Mouse (Mus musculus) adrenal gland, postnatal 14 days (tissue): ENCODE data around the gene Edc3. TPM values are rescaled to one million over a fixed set of nuclear protein-coding genes. Genes with fewer than 3 reads are reported as not detected.
A peak's percentile ranks its signal among the peaks of the same experiment; 100 is the strongest.

Experiments
- DNase-seq: peaks from one replicate; pipeline ENCODE4 v3.0.0; 2021; ENCODE audit warnings: mixed read lengths
- long read RNA-seq, 2 experiments: library from polyadenylated mRNA; stranded (forward); transcript quantifications; one replicate each; pipeline ENCODE4 v2.0.0; 2021
- total RNA-seq: library from RNA; stranded (reverse); gene quantifications from 2 replicates; pipeline ENCODE4 v1.2.3, GENCODE M21; 2021

Gene Edc3
- 8.9 and 10.6 TPM in 2 replicates for total RNA-seq
- long read RNA-seq, experiment 1, full-length matches to known transcripts, result 19 of 25 reads
- long read RNA-seq, experiment 1, partial matches to known transcripts, result 1 of 25 reads
- long read RNA-seq, experiment 1, other reads (novel, unspliced or antisense), result 5 of 25 reads
- long read RNA-seq, experiment 2, full-length matches to known transcripts, result 12 of 16 reads
- long read RNA-seq, experiment 2, partial matches to known transcripts, result 2 of 16 reads
- long read RNA-seq, experiment 2, other reads (novel, unspliced or antisense), result 2 of 16 reads

DNA sequence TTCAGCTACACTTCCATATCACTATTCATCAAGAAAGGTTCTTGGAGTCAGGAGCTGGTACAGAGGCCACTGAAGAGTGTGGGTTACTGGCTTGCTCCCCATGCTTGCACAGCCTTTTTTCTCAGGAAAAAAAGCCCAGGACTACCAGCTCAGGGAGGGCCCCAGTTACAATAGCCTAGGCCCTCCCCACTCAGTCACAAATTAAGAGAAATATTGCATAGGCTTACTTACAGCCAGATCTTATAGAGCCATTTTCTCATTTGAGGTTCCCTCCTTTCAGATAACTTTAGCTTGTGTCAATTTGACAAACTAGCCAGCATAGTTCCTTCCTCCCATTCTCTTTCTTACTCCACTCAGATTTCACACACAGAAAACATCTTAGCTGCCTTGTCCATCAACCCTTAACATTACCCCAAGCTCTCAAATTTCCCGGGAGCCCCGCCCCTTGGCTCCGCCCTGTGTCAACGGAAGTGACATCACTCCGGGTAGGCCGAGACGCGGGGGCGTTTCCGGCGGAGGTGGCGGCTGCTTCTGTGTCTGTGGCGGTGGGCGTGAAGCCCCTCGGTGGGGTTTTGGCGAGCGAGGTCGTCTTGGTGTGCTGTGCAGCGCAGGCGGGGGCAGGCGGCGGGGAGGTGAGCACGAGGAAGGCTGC, at the start of gene Edc3:
Edc3 (plus strand) TSS at position 473 of the 652 bp plus-strand sequence.
- peak; percentile 97 for DNase-seq

- no peak for DNase-seq
Measured at GRCm38 (mm10) chr9:57658970-57659369, 49.4 kb upstream of the Edc3 start.

GRCm38 (mm10) chr9:57659774-57660173, 48.6 kb upstream of the Edc3 start:
- peak; percentile 86 for DNase-seq

DNA sequence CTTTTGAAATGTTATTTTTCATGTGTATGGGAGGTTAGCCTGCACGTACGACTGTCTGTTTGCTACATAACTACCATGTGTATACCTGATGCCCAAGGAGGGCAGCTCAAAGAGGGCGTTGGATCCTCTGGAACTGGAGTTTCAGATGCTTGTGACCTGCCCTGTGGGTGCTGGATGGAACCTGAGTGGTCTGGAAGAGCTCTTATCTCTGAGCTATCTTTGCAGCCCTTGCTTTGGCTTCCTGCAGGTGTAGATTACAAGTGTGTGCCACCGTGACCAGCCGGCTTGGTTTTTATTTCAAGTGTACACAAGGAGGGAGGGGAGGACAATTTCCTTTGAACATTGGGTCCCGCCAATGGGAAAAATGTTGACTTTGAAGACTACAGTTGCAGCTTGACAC, 47.8 kb upstream of the Edc3 start:
- DNase-seq, result no peak

DNA sequence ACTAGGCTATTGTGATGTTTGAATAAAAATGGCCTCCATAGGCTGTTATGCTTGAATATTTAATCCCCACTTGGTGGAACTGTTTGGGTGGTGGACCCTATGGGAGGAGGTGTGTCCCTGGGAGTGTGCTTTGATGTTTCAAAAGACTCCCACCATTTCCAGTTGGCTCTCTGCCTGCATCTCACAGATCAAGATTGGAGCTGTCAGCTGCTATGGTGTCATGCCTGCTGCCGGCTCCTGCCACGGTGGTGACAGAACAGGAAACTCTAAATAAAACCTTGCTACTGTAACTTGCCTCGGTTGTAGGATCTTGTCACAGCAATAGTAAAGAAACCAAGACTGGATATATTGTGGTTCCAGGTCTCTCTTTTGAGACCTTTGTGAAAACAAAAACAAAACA, 46.8 kb upstream of the Edc3 start:
- DNase-seq, result no peak

DNA sequence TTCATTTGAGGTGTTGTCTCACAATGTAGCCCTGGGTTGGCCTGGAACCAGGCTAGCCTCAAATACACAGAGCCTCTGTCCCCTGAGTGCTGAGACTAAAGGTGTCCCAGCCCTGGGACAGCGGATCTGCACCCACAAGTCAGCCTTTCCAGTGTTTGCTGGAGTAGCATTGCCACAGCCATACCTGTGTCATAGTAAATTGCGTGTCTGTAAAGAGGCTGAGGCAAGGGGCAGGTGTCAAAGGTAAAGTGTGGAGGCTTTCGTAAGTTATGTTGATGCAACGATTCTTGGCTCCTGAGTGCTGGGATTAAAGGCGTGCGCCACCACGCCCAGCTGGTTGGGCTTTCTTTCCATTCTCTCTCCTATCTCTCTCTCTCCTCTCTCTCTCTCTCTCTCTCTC, 43.7 kb upstream of the Edc3 start:
- no peak for DNase-seq

DNA sequence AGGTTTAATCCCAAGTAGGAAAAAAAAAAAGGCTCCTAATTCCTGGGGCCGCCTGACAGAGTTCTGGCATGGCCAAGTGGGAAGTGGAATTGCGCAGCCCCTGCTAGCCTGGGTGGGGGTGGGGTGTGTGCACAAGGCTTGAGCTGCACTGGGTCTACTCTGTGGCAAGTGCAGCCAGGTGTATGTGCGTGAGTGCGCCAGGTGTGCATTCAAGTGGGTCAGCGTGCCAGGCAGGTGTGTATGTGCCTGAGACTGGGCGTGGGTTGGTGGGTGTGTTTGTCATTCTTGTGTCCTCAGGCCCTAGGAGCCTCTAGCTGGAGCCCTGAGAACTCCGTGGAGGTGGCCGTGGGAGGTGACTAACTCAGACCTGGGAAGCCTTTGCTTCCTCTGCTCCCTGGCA, 41.8 kb upstream of the Edc3 start:
- no peak for DNase-seq

- DNase-seq, result no peak
Measured at GRCm38 (mm10) chr9:57667136-57667535, 41.2 kb upstream of the Edc3 start.

GRCm38 (mm10) chr9:57667817-57668216, 40.5 kb upstream of the Edc3 start:
- no peak for DNase-seq

GRCm38 (mm10) chr9:57668277-57668676, 40.1 kb upstream of the Edc3 start:
- DNase-seq, result no peak

DNA sequence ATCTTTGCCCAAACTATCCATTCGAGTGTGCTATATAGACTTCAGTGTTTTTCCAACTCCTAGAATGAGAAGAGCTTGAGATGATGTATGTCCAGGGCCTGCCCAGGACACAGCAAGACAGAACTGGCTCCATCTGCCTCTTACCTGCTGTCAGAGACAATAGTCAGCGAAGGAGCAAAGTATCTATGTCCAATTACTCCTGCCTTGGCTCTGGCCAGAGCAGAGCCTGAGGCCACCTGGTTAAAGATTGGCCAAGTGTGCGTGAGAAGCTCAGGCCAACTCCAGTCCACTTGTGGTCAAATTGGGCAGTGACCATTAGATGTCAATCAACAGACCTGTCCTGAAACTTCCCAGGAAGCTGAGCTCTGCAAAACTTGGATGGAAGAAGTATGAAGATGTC, 38.8 kb upstream of the Edc3 start:
- no peak for DNase-seq

GRCm38 (mm10) chr9:57671037-57671436, 37.3 kb upstream of the Edc3 start:
- no peak for DNase-seq

DNA sequence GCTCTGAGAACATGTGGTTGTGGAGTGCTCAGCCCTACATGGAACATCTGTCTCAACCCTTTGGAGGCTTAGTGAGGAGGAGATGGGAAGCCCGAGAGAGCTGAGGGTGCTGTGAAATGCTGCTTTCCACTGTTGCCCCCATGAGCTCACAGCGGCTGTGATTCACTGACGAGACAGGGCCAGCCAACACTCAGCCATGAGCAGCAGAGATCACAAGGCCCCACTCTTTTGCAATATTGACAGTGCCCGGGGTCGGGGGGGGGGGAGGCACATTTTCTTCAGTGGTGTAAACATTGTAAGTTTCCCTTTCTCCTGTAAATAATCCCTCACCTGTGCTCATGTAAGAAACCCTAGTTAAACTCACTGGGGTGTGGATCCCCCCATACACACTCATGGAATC, 36.8 kb upstream of the Edc3 start:
- no peak for DNase-seq

DNA sequence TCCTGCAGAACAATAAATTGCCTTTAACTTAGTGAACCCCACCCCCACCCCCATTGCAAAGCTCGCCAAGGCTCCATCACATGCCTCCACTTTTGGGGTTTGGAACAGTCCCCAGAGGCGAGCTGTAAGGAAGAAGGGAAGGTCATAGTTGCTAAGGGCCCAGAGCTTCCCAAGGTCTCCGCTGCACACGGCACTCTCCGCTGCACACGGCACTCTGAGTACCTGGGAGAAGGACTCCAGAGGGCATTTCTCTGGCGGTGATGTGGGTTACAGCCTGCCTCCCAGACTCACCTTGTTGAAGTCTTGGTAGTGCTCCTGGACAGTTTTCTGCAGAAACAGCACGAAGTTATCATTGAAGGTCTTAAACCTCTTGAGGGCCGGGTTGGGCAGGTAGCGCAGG, 26.9 kb upstream of the Edc3 start:
- no peak for DNase-seq

DNA sequence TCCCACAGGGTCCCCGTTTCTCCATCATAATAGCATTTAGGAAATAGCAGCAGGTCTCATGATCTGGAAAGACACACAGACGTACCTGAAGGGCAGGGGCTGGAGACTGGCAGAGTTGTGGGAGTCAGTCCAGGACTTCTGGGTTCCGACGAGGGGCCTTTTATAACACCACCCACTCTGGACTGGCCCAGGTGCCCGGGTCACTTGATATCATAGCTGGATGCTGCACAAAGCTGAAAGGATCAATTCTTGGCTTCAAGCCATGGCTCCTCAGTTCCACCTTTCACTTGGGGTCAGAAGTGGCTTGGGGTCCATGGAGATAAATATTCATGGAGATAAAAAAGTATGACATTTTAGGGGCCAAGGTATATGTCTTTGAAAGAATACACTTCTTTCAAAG, 24.8 kb upstream of the Edc3 start, which contains the start of gene Cyp1a2:
Cyp1a2 (minus strand) TSS at position 184 of the 400 bp plus-strand sequence.
- DNase-seq, result no peak

DNA sequence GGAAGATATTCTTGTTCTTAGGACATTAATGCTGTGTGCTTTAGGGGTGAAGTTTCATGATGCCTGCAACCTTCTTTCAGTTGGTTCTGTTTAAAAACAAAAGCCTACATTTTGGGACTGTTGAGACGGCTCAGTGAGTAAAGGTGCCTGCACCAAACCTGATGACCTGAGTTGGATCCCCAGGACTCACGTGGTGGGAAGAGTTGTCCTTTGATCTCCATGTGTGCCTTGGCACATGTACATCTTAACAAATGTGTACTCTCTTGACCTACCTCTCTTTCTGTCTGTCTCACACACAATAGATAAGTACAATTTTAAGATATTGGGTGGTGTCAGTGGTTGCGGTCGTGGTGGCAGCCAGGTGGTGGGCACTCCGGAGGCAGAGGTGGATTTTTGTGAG, 22.3 kb upstream of the Edc3 start:
- DNase-seq, result no peak

- no peak for DNase-seq
Measured at GRCm38 (mm10) chr9:57687751-57688150, 20.6 kb upstream of the Edc3 start, which contains the start of gene Cyp1a1. Cyp1a1 (plus strand) TSS chr9:57687928.

- peak; percentile 29 for DNase-seq
Measured at GRCm38 (mm10) chr9:57688158-57688557, 20.2 kb upstream of the Edc3 start.

DNA sequence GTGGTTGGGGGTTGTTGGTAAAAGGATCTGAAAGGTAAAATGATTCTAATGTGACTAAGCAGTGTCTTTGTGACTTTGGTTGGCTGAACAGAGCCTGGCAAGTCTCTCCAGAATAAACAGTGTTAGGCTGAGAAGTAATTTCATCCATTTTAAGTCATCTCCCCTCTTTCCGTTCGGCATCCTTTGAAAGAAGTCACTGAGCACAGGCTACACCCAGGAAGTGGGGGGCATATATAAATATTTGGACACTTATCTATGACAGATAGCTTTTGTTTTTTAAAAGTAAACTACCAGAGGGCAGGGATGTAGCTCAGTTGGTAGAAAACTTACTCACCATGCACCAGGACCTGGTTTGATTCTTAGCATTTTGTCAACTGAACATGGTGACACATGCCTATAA, 19.7 kb upstream of the Edc3 start:
- DNase-seq, result no peak

DNA sequence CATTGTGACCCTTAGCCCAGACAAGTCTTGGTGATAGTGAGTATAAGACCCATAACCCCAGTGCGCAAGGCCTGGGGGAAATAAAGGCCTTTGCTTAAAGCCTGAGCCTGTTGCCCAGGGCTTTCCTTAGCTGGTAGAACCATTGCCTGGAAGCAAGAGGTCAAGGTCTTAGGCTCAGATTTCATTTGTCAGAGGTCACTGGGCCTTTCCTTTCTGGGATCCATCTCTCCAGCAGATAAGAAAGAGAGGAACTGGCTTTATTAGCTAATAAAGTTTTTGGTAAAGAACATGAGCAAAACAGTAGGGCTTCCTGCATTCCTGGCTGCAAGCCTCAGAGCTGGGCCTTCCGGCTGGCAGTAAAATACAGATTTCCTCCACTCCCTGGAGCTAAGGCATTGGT, 14.2 kb upstream of the Edc3 start:
- DNase-seq, result no peak

DNA sequence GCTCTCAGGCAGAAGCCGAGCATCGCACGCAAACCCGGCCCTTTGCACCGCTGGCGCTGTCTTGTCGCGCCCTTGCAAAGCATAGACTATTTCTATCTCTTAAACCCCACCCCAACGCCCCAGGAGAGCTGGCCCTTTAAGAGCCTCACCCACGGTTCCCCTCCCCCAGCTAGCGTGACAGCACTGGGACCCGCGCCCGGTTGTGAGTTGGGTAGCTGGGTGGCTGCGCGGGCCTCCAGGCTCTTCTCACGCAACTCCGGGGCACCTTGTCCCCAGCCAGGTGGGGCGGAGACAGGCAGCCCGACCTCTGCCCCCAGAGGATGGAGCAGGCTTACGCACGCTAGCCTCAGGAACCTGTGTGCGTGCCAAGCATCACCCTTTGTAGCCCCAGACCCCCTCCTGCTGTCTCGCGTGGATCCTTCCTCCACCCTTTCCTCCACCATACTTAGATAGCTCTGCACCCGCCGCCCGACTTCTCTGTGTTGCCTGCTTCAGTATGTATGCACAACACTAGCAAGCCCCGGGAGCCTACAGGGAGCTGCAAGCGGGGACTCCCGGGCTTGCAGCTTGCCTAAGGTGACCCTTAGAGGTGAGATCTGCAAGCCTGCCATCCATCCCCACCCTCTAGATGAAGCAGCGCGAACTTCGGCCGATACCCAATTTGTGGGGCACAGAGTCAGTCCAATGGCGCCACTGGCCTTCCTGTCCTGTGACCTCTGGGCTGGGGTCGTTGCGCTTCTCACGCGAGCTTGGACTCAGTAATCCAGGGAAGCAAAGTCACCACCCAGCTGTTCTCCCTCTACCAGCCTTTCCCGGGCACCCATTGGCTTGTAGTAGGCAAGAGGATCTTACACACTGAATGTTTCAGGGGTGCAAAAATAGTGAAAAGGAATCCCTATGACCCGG, 11.7 kb upstream of the Edc3 start:
- peak; percentile 46 for DNase-seq

GRCm38 (mm10) chr9:57697380-57697779, 11.0 kb upstream of the Edc3 start:
- no peak for DNase-seq
